Mouse (Mus musculus) embryo, embryonic 11.5 days (tissue): ENCODE results near the gene Zfp189.
A peak's percentile ranks its signal among the peaks of the same experiment; 100 is the strongest.
"Not testable (repeated sequence)": the region's sequence is repeated elsewhere in the genome, so short reads cannot be mapped to it uniquely, and the experiment has no call there.

ENCODE experiments used
- DNase-seq: peaks from one replicate; pipeline ENCODE4 v3.0.0-alpha.2; 2012; ENCODE audit warnings: low read depth, low spot score

The Zfp189 gene

DNA sequence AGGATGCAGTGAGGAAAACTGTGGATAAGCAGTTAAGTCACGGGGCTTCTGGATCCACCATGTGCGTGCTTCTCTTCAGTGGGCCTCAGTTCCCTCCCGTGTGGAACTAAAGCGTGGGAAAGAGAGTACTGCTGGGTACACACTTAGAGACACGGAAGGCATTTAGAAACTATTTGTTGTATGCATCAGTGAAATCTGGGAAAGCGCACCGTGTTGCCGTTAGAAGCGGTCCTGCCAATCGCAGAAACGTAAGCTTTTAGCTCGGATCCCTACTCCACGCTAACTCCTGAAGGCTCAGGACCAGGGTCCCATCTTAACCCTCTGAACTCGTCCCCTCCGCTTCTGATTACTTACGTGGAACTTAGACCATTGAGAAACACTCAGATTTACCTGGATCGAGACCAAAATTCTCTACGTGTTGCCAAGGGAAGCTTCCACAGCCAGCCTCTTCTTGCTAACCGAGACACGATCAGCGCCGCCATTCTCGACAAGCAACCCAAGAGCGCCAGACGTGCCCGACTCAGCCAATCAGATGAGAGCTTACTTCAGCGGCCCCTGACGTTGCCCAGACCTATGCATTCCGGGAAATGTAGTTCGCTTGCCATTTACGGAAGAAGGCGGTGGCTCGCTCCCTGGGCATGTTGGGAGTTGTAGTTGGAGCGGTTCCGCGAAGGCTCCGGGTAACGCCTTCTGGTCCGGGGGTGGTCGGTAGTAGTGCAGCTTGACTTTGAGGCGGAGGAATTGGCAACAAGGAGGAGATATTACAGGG is at the start of gene Zfp189, which contains the start of gene Mrpl50:
Gene Zfp189 (plus strand): TSS at position 605 of the 769 bp plus-strand sequence.
Gene Mrpl50 (minus strand): TSS at position 522 of the 769 bp plus-strand sequence.
- peak; percentile 89 for DNase-seq

GRCm38 (mm10) chr4:49473435-49474100 is 47.4 kb upstream of the Zfp189 start, which contains the start of gene Acnat1:
Gene Acnat1, minus strand, starts transcription at chr4:49473912.
- no peak for DNase-seq

DNA sequence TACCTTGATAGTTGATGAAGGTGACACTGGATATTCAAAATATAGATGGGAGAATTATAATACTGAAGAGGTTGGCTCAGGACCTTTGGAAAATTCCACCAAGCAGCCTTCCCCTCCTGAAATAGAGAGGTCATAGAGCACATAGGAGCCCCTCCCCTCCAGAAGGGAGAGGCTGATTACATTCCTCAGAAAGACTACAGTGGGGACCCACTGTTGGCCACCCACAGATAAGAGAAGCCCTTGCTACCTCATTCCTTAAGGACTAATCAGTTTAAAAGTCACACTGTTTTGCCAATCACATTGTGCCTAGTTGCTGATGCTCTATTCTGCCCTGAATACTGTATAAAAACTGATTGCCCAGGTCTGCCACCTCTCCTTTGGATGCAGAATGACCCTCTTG is 46.4 kb upstream of the Zfp189 start:
- no peak for DNase-seq

DNA sequence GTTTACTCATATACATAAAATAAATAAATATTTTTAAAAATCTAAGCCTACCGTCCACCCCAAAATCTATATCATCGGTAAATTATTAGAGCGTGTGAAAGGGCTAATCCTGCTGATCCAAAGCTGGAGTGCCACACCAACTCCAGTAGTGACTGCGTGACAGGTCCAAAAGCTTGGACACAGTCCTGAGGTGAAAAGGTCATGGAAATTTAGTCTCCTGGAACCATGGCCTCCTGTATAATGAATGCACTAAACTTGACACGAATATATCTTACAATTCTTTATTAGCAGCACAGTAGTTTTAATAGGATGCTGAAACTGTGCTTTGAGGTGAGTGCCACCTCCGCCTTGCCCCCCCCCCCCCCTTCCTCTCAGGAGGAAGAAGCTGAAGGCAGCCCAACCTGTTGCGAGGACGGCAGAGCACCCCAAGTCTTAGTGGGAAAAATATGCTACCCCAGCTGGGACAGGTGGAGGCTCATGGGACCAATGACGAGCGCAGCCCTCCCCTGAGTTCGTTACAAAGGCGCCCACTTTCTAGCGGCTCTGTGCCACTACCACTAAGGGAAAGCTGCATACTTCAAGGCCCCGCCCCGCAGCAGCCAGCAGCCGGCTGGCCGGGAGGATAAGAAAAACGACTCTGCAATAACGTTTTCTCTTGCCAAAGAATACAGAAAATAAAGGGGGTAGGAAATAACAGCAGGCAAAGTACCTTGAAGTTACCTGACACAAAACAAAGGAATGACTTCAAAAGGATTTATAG is 42.7 kb upstream of the Zfp189 start:
- DNase-seq: no peak

GRCm38 (mm10) chr4:49479035-49479434 is 41.9 kb upstream of the Zfp189 start:
- not testable (repeated sequence) for DNase-seq

DNA sequence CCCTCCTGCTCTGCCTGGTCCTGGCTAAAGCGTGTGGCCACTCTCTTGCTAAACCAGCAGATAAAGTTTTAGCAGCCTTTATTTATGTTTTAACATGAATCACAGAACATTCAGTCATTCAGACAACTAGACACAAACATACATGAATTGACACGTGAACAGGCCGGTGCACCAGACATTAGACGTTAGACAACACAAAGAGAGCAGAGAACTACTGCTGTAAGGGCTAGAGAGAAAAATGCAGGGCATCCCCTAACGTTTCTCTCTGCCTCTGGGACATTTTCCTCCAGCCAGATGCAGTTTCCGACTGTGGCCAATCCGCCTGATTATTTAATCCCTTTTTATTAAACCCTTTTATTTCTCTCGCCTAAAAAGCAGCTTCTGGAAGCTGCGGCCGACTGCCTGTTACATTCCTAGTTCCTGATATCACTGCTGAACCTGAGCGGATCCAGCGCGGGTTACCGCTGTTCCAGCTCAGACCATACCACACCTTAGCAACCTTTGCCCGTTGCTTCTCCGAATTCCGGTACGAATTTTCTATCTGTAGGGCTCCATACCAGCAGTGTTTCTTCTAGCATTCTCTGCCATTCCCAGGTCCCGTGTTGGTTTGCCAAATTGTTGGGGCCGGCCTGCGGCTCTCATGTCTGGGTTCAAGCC is 40.7 kb upstream of the Zfp189 start:
- no peak for DNase-seq

- DNase-seq: no peak
These were observed 40.1 kb upstream of the Zfp189 start for GRCm38 (mm10) chr4:49480896-49481295.

DNA sequence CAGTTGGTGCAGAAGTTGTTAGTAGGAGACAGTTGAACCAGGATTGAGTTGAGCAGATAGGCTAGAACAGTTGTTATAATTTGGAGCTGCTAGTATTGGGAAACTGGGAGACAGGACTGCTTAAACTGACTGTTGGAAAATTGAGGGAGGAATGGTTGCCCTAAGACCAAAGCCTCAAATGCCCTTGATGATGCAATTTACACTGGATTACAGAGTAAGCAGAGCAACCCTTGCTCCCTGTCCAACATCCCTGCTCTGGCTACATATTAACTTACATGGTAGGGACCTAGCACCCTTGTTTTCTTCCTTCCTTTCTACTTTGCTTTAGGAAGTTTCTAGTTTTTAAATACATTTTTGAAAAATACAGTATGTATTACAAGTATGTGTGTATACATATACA is 35.5 kb upstream of the Zfp189 start:
- no peak for DNase-seq

DNA sequence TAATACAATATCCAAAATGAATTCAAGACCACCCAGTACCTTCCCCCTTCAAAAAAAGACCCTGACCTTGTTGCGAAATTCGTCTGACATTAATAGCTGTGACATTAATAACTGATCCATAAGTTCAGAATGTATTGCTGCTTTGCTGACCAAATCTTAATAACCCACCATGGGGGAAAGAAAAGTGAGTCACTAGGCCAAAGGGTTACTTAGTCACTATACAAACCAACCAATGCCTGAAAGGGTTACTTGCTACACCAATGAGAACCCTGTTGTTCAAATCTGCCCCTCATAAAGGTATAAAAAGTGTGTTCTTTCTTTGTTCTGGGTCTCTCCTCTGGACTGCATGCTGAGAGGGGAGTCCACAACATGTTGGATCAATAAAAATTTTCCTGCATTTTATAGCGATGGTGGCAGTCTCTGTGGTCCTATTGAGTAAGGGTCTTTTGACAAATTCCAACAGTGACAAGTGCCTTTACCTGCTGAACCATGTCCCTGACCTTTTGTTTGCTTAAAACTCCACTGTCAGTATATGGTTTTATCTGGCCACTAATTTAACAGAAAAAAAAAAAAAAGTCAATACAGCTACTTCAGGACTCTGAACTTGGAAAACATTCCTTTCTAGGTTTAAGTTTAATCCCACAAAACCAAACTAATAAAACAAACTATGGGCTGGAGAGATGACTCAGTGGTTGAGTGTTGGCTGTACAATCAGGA is 34.9 kb upstream of the Zfp189 start:
- DNase-seq: not testable (repeated sequence)

- DNase-seq: no peak
These were observed 17.4 kb upstream of the Zfp189 start for GRCm38 (mm10) chr4:49503563-49503962.

- no peak for DNase-seq
These were observed 14.6 kb upstream of the Zfp189 start, which contains the start of gene Baat for GRCm38 (mm10) chr4:49506386-49506785. Gene Baat, minus strand, starts transcription at chr4:49506557.

DNA sequence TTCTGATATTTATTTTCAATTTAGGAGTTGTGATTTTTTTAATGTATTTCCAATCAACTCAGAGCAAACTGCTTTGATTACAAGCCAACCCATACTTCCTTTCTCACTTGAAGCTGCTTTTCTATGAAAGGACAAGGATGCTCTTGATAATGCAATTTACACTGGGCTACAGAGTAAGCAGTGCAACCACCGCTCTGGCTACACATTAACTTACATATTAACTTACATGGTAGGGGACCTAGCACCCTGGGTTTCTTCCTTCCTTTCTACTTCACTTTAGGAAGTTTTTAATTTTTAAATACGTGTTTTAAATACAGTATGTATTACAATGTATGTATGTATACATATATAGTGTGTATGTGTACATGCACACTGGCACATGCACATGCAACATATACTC is 11.8 kb upstream of the Zfp189 start:
- no peak for DNase-seq

DNA sequence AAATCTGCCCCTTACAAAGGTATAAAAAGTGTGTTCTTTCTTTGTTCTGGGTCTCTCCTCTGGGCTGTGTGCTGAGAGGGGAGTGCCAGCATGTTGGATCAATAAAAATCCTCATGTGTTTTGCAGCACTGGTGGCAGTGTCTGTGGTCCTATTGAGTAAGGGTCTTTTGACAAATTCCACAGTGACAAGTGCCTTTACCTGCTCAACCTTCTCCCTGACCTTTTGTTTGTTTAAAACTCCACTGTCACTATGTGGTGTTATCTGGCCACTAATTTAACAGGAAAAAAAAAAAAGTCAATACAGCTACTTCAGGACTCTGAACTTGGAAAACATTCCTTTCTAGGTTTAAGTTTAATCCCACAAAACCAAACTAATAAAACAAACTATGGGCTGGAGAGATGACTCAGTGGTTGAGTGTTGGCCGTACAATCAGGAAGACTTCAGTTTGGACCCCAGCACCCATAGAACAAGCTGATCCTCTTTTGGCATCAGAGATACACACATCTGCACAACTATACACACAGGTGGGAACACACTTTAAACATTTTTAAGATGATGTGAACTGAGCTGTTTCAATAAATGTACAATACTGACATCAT is 10.6 kb upstream of the Zfp189 start:
- not testable (repeated sequence) for DNase-seq

DNA sequence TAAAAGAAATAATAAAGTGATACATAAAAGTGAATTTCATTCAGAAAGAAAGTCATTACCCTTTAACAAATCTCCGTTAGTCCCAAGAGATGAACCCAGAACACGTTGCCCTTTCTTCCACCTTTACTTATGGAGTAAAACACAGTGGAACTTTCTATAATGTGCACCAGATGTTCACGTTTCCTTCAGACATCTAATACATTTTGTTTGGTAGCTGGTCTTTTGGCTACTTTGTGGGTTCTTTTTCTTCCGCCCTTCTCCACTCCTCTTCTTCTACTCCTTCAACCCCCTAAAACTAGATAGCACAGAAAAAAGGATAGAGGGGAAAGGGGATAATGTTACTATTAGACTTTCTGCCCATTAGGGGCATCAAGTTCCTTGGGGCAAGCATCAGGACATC is 8.3 kb upstream of the Zfp189 start:
- DNase-seq: no peak

DNA sequence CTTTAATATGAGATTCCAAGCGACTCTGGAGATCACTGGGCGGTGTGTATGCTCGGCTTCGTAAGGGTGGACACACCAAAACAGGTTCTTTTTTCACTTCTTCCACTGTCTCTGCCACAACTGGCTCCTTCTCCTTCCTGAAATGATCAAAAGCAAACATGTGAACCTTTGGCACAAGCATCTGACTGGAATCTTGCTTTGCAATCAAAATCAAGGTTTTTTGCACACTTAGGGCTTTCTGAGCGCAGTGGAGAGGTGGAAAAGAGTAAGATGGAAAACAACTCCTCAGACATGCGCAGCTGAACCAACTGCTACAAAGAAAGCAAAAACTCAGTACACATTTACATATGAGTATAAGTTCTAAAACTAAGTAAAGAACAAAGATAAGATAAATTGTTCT is 6.5 kb upstream of the Zfp189 start:
- DNase-seq: no peak

DNA sequence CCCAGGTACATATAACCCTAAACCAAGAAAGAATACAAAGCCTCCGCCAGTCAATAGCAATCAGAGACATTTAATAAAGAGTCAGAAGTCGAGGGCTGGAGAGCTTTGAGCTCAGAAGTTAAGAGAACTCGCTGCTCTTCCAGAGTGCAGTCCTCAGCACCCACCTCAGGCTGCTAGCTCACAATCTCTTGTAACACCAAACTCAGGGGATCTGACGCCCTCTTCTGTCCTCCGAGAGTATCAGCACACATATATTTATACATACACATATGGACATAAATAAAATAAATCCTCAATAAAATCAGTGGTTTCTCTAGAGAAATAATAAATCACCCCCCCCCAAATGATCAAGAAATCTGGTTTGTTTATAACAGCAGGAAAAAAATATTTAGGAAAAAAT is 1.5 kb upstream of the Zfp189 start:
- DNase-seq: no peak

DNA sequence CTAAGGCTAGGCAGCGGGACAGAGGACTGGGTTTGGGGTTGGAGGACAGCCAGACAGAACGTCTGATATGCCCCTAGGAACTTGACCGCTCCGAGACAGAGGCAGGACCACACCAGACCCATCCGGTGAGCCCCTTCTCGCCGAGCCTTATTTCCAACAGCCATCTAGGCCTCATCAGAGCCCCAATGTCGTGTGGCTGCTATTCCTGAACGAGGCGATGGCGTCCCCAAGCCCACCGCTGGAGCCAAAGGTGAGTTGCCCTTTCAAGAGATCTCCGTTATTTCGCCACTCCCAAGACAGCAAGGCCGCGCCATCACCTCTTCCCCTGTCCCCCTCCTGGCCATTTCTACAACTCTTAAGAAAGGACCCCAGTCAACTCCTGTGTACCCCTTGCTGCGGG is 370 bp downstream of the Zfp189 start:
- DNase-seq: no peak

GRCm38 (mm10) chr4:49522576-49522975 is 1.6 kb downstream of the Zfp189 start:
- DNase-seq: no peak

- DNase-seq: no peak
These were observed 14.1 kb downstream of the Zfp189 start for GRCm38 (mm10) chr4:49535036-49535435.

GRCm38 (mm10) chr4:49535675-49536294 is 14.8 kb downstream of the Zfp189 start:
- no peak for DNase-seq
